Mouse (Mus musculus) left cerebral cortex, adult 11 months (tissue): Measurements from ENCODE around the gene Lrrc75b.
"Not testable (repeated sequence)": the region's sequence is repeated elsewhere in the genome, so short reads cannot be mapped to it uniquely, and the experiment has no call there.

Experiments used
- DNase-seq: peaks from one replicate; pipeline ENCODE4 v3.0.0; 2022; ENCODE audit warnings: low spot score

Lrrc75b gene

GRCm38 (mm10) chr10:75531532-75532090 lies 28.5 kb downstream of the Lrrc75b start:
- no peak for DNase-seq

DNA sequence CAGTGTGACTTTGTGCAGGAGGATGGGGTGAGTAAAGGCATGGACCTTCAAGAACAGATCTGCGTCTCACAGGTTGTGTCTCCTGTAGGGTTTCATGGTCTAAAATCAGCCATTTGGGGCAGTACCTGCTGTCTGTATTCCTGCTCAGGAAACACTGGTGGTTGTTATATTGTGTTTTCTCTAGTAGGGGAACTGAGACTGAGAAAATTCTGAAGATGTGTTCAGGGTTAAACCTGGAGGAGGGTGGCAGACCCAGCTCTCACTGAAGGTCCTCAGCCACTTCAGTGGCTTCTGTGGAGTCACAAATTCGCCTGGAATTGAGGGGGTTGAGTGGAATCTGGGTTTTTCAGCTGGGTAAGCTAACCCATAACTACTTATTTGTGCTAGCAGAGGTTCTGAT lies 29.8 kb downstream of the Lrrc75b start:
- DNase-seq: no peak

- not testable (repeated sequence) for DNase-seq
Measured at GRCm38 (mm10) chr10:75525450-75525849, 34.7 kb downstream of the Lrrc75b start.

DNA sequence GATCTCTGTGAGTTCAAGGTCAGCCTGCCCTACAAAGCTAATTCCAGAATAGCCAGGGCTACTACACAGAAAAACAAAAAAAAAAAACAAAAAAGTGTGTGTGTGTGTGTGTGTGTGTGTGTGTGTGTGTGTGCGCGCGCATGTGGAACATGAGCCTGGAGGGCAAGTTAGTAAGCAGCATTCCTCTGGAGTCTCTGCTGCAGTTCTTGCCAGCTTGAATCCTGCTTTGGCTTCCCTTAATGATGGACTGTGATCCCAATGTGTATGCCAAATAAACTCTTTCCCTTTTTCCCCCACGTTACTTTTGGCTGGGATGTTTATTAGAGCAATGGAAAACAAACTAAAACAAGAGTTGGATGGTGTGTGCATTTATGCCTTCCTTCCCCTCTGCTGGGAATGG lies 38.5 kb downstream of the Lrrc75b start:
- no peak for DNase-seq

DNA sequence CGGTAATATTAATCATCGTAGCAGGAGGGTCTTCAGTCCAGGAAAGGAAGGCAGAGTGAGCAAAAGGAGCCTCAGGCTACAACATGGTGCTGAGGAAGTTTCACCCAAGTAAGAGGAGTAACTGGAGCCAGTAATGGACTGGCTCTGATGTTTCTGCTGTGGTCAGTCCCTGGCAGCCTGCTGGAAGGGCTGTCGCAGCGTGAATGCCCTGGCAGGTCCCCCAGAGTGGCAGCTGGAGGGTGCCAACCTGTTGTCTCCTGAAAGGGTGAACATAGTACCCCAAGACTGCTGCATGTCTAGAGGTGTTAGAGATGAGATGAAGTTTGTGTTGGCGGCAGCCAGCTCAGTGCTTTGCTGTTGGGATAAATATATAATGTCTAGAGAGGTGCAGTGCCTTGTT lies 39.5 kb downstream of the Lrrc75b start:
- DNase-seq: no peak

- peak; percentile 93 for DNase-seq
Measured at GRCm38 (mm10) chr10:75517758-75518143, 42.4 kb downstream of the Lrrc75b start, which contains the start of gene Gucd1. Gene Gucd1 (minus strand): TSS chr10:75517972.

GRCm38 (mm10) chr10:75517073-75517757 lies 42.9 kb downstream of the Lrrc75b start, which contains the start of gene Snrpd3:
Gene Snrpd3 (plus strand): TSS chr10:75517551.
- peak; percentile 88 for DNase-seq

GRCm38 (mm10) chr10:75516724-75517072 lies 43.4 kb downstream of the Lrrc75b start:
- no peak for DNase-seq

- DNase-seq: no peak
Measured at GRCm38 (mm10) chr10:75516038-75516723, 43.9 kb downstream of the Lrrc75b start.

GRCm38 (mm10) chr10:75515216-75516037 lies 44.7 kb downstream of the Lrrc75b start:
- DNase-seq: no peak

DNA sequence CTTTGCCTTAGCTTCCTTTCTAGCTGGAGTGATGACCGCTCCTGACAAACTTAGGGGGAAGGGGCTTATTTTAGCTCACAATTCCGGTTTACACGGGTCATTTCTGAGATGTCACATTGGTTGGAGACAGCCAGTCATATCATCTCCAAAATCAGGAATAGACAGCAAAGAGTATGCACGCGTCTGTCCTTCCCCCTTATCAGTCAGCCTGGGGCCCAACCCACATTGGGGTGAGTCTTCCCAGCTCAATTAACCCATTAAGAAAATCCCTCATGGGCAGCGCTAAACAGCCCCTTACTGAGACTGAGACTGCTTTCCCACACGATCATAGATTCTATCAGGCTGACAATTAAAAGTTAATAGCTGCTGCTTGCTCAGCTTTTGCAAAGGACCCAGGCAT lies 45.8 kb downstream of the Lrrc75b start:
- DNase-seq: no peak

GRCm38 (mm10) chr10:75513306-75514067 lies 46.6 kb downstream of the Lrrc75b start:
- no peak for DNase-seq

- no peak for DNase-seq
Measured at GRCm38 (mm10) chr10:75512796-75513195, 47.3 kb downstream of the Lrrc75b start.

DNA sequence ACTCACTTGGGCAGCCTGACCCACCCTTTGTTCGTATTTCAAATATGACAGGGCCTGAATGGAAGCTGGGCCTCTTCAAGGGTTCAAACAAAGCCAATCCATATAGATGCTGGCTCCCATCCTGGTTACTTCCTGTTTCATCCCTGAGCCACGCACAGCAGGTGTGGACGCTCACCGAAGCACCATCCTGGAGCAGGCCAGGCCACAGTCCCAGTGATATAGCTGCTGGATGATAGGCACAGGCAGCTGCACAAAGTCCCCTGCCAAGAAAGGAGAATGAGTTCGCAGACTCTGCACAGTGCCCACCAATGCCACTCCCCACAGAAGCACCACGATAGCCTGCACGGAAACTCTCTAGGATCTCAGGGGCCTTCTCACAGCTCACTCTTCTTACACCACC lies 48.2 kb downstream of the Lrrc75b start:
- no peak for DNase-seq

DNA sequence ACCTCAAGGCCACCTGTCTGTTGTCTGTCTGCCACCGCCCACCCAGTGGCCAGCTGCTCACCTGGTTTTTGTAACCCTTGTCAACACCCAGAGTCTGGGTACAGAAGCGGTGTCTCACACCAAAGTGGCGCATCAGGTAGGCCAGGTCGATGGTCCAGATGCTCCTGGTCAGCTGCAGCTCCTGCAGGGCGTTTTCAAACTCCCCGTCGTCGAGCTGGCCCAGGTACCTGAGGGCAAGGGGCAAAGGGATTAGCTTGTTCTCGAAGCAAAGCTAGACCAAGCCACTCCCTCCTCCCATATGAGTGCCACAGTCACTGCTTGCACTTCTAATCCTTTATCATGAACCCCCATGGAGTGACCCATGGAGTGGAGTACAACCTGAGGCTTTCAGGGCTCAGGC lies 49.1 kb downstream of the Lrrc75b start:
- no peak for DNase-seq

- DNase-seq: no peak
Measured at GRCm38 (mm10) chr10:75510446-75510845, 49.7 kb downstream of the Lrrc75b start.

DNA sequence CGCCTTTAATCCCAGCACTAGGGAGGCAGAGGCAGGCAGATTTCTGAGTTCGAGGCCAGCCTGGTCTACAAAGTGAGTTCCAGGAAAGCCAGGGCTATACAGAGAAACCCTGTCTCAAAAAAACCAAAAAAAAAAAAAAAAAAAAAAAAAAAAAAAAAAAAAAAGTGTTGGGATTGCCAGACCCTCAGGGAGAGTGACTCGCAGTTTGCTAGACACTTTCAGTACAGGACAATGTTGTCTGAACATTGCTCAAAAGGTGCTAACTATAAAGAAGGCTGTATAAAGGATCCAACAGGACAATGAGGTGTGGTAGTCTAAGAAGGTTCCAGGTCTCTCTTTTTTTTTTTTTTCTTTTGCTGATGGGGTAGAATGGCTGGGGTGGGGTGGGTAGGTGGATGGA lies 54.2 kb downstream of the Lrrc75b start:
- DNase-seq: not testable (repeated sequence)

- no peak for DNase-seq
Measured at GRCm38 (mm10) chr10:75505130-75505495, 55.0 kb downstream of the Lrrc75b start.

DNA sequence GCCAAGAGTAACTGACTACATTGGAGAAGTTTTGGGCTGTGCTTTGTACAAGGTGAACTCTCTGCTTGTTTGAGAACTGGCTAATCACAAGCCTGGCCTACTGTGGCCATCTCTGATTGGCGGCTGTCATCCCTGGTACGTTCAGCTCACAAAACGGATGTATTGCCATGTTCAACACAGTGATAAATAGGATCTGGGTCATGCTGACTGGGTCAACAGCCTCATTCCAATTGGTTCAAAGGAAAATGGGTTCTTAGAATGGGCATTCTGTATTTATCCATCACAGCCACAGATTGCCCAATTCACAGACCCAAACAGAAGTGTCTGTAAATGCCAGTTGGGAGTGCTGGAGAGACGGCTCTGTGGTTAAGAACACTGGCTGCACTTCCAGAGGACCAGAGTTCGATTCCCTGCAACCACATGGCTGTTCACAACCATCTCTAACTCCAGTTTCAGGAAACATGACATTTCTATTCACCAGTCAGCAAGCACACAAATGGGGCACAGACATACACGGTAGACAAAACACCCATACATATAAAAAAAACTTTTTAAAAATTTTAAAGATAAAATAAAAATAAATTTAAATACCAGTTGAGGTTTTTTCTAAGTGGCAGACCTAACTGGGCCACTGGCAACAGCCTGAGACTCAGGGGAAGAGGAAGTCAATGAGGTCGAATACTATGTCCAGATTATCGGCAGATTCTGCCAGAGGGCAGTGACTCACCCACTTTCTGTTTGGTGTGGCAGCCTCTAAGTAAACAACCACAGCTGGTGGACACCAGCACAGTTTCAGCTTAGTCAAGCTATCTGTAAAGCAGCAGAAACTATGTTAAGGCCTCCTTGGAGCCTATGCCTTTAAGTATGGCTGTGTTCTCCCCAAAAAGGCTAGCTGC lies 55.6 kb downstream of the Lrrc75b start:
- no peak for DNase-seq

DNA sequence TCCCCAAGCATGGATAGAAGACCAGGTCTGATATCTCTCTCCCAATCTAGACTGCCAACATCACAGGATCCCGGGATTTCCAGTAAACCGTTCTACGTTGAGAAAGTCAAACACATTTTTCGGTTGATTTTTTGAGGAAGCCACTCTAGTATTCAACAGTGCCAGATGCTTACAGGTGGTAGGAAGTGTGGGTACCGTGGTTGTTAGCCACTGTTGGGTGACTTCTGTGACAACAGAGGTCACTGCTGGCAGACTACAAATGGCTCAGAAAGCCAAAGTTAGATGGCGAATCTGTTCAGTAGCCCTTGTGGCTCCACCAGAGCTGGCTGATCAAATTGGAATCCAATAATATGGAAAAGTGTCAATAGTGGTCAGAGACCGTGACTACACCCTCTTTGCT lies 56.4 kb downstream of the Lrrc75b start:
- DNase-seq: no peak

GRCm38 (mm10) chr10:75501641-75502040 lies 58.5 kb downstream of the Lrrc75b start:
- no peak for DNase-seq
